Mouse (Mus musculus): ENCODE measurements at regions not wholly inside any gene's neighbourhood (a gene's known extent, or its start where the extent isn't known, plus 50 kb on each side); places are given as distances from the start of the nearest gene placed in this dataset.

GRCm38 (mm10) chr8:109012655-109013054, 481.2 kb upstream of the Pmfbp1 start:
- no peak for DNase-seq

GRCm38 (mm10) chr8:109013577-109013976, 480.2 kb upstream of the Pmfbp1 start:
- no peak for DNase-seq

GRCm38 (mm10) chr8:109014746-109015145, 479.1 kb upstream of the Pmfbp1 start:
- DNase-seq: no peak

- DNase-seq: no peak
Measured at GRCm38 (mm10) chr8:109019565-109019964, 474.3 kb upstream of the Pmfbp1 start.

GRCm38 (mm10) chr8:109020102-109020501, 473.7 kb upstream of the Pmfbp1 start:
- no peak for DNase-seq

- DNase-seq: no peak
Measured at GRCm38 (mm10) chr8:109027923-109028322, 465.9 kb upstream of the Pmfbp1 start.

- DNase-seq: no peak
Measured at GRCm38 (mm10) chr8:109053608-109054007, 440.2 kb upstream of the Pmfbp1 start.

GRCm38 (mm10) chr8:109059152-109059551, 434.7 kb upstream of the Pmfbp1 start:
- DNase-seq: no peak

- DNase-seq: no peak
Measured at GRCm38 (mm10) chr8:109062376-109062775, 431.5 kb upstream of the Pmfbp1 start.

- no peak for DNase-seq
Measured at GRCm38 (mm10) chr8:109073715-109074114, 420.1 kb upstream of the Pmfbp1 start.

GRCm38 (mm10) chr8:109075006-109075405, 418.8 kb upstream of the Pmfbp1 start:
- DNase-seq: no peak

GRCm38 (mm10) chr8:109079223-109079622, 414.6 kb upstream of the Pmfbp1 start:
- DNase-seq: no peak

- no peak for DNase-seq
Measured at GRCm38 (mm10) chr8:109081295-109081694, 412.5 kb upstream of the Pmfbp1 start.

- no peak for DNase-seq
Measured at GRCm38 (mm10) chr8:109085134-109085533, 408.7 kb upstream of the Pmfbp1 start.

- DNase-seq: no peak
Measured at GRCm38 (mm10) chr8:109087781-109088180, 406.0 kb upstream of the Pmfbp1 start.

GRCm38 (mm10) chr8:109099671-109100070, 394.2 kb upstream of the Pmfbp1 start:
- no peak for DNase-seq

GRCm38 (mm10) chr8:109101416-109101815, 392.4 kb upstream of the Pmfbp1 start:
- DNase-seq: no peak

- DNase-seq: no peak
Measured at GRCm38 (mm10) chr8:109104798-109105326, 389.0 kb upstream of the Pmfbp1 start.

GRCm38 (mm10) chr8:109105693-109106092, 388.1 kb upstream of the Pmfbp1 start:
- DNase-seq: no peak

- no peak for DNase-seq
Measured at GRCm38 (mm10) chr8:109106971-109107370, 386.9 kb upstream of the Pmfbp1 start.

- no peak for DNase-seq
Measured at GRCm38 (mm10) chr8:109107762-109108161, 386.1 kb upstream of the Pmfbp1 start.

GRCm38 (mm10) chr8:109109390-109109789, 384.4 kb upstream of the Pmfbp1 start:
- no peak for DNase-seq

- DNase-seq: no peak
Measured at GRCm38 (mm10) chr8:109121776-109122175, 372.1 kb upstream of the Pmfbp1 start.

- no peak for DNase-seq
Measured at GRCm38 (mm10) chr8:109142495-109143158, 351.2 kb upstream of the Pmfbp1 start.

GRCm38 (mm10) chr8:109151711-109152110, 342.1 kb upstream of the Pmfbp1 start:
- no peak for DNase-seq

Data from cerebellum, adult 8-10 months (tissue).